Mouse (Mus musculus): ENCODE data around the gene Edn2. TPM values are rescaled to one million over a fixed set of nuclear protein-coding genes. Genes with fewer than 3 reads are reported as not detected.

Gene Edn2
- polyA plus RNA-seq, 1 experiment, result not detected

DNA sequence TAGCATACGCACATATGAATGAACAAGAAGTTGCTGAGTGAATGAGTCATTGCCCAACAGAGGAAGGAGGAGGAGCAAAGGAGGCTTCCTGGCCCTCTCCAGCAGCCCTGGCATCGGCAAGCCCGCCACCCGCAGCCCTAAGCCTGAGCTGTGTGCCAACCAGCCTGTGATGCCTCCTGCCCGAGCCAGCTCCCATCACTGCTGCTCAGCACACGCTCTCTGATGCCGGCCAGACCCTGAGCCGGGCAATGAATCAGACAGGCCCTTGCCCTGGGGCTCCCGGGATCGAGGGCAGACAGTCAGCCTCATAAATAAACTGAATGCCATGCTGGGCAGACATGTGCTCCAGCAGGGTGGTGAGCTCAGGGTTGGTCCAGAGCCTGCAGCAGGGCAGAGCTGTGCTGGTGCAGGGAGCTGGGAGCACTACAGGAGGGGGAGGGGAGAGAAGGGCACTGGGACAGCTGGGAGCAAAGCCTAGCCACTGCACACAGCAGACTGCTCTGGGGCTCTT is 27.7 kb downstream of the Edn2 start:
- no peak overlapping the region for H3K27ac ChIP-seq (ENCODE audit: insufficient read depth, low read depth, low read length)
- no peak for TF ChIP-seq CTCF (IDR thresholded peaks at IDR 0.05; ENCODE audit: insufficient read depth, low read depth, low read length)
- TF ChIP-seq POLR2A (IDR thresholded peaks at IDR 0.05; ENCODE audit: insufficient read depth, low read depth, low read length), result no peak

DNA sequence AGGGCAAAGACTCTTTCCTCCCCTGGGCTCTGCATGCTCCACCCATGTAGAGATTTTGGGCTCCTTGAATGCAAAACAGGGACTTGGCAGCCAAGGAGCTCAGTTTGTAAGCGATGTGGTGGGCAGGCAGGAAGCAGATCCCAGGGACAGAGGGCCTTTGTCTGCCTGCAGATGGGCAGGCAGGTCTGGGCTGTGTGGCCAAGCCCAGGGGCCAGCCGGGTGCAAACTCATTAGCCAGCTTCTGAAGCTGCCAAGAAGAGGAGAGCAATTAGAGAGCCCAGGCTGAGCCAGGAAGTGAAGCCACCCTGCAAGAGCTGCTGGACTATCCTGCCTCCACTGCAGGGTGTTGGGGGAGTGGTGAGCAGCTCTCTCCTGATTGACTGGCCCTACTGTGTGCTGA is 28.9 kb downstream of the Edn2 start:
- no peak overlapping the region for H3K4me3 ChIP-seq (ENCODE audit: insufficient read depth, low read depth, low read length)
- peaks cover 9% of the 10 kb centered on the region for H3K4me1 ChIP-seq (ENCODE audit: control insufficient read depth, insufficient read depth, low read length)
- no peak overlapping the region; the same call in 1 of the 2 replicates for H3K27ac ChIP-seq (ENCODE audit: insufficient read depth, low read depth, low read length)
- TF ChIP-seq POLR2A (IDR thresholded peaks at IDR 0.05; ENCODE audit: insufficient read depth, low read depth, low read length), result no peak
- TF ChIP-seq CTCF (IDR thresholded peaks at IDR 0.05; ENCODE audit: insufficient read depth, low read depth, low read length), result no peak
- 44% methylated on average over 2 of the region's 2 CpGs for WGBS

More for the DNA sequence above, 27.7 kb downstream of the Edn2 start:
- Histone ChIP-seq H3K4me1 (ENCODE audit: control insufficient read depth, insufficient read depth, low read length) (peaks cover 9% of the 10 kb centered on the region), H3K4me3 (ENCODE audit: insufficient read depth, low read depth, low read length) (no peak overlapping the region)
- 9% methylated on average over 10 of the region's 10 CpGs for WGBS

DNA sequence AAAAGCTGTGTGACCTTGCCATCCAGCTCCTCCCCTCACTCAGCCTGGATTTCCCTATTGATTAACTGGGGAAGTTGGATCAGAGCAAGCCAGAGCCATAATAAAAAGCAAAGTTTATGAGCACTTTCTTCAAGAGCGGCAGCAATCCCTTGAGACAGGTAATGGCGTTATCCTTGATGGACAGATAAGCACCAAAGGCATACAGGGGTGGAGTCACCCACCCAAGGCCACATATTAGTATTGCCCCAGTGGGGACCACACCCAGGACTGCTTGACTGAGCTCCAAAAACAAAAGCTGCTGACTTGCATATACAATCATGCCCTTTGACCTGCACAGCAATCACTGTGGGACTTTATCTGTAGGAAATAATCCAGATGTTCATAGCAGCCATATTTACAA is 31.0 kb downstream of the Edn2 start:
- no peak overlapping the region for H3K4me3 ChIP-seq (ENCODE audit: insufficient read depth, low read depth, low read length)
- TF ChIP-seq POLR2A (IDR thresholded peaks at IDR 0.05; ENCODE audit: insufficient read depth, low read depth, low read length), result no peak
- 98% methylated on average over 2 of the region's 2 CpGs for WGBS
- H3K4me1 ChIP-seq (ENCODE audit: control insufficient read depth, insufficient read depth, low read length), result peaks cover 9% of the 10 kb centered on the region
- no peak overlapping the region for H3K27ac ChIP-seq (ENCODE audit: insufficient read depth, low read depth, low read length)

DNA sequence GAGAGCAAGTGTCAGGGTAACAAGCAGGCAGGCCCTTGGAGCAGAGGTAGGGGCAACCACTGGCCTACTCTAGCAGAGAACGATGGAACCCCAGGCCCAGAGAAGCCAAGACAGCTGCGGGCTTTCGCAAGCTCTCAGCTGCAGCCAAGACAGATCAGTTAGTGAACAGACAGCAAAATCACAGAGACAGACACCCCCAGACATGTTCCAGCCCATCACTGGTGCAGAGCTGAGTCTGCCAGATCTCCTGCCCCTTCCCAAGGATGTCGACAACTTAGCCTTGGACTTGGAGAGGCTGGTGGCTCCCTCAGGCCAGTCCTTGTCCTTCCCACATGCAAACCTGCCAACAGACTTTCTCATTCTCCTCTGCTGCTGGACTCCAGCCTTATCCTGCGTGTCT is 33.0 kb downstream of the Edn2 start:
- Histone ChIP-seq H3K4me3 (ENCODE audit: insufficient read depth, low read depth, low read length) (no peak overlapping the region), H3K27ac (ENCODE audit: insufficient read depth, low read depth, low read length) (no peak overlapping the region), H3K4me1 (ENCODE audit: control insufficient read depth, insufficient read depth, low read length) (peaks cover 7% of the 10 kb centered on the region)
- WGBS, result 79% methylated on average over 5 of the region's 5 CpGs
- TF ChIP-seq CTCF (IDR thresholded peaks at IDR 0.05; ENCODE audit: insufficient read depth, low read depth, low read length) (no peak), POLR2A (IDR thresholded peaks at IDR 0.05; ENCODE audit: insufficient read depth, low read depth, low read length) (no peak)

DNA sequence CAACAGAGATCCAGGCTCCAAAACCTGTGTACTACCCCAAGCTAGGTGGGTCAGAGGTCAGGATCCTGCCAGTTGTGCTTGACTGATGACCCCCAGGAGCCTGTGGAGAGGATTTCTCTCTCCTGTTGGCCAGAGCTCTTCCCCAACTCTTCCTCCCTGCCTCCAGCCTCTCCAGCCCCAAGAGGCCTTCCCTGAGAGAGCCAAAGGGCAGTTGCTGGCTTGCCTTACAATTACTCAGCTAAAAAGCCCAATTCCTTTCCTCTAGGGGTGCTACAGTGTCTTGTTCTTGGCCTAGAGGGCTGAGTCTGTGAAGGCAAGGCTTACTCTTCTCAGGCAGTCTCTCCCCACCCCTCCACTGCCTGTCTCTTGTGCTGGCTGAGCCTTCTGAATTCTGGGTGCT is 34.0 kb downstream of the Edn2 start:
- no peak overlapping the region for H3K27ac ChIP-seq (ENCODE audit: insufficient read depth, low read depth, low read length)
- no peak overlapping the region for H3K4me3 ChIP-seq (ENCODE audit: insufficient read depth, low read depth, low read length)
- no peak for TF ChIP-seq CTCF (IDR thresholded peaks at IDR 0.05; ENCODE audit: insufficient read depth, low read depth, low read length)
- no peak for TF ChIP-seq POLR2A (IDR thresholded peaks at IDR 0.05; ENCODE audit: insufficient read depth, low read depth, low read length)
- H3K4me1 ChIP-seq (ENCODE audit: control insufficient read depth, insufficient read depth, low read length), result peaks cover 7% of the 10 kb centered on the region; the same call in 1 of the 2 replicates

DNA sequence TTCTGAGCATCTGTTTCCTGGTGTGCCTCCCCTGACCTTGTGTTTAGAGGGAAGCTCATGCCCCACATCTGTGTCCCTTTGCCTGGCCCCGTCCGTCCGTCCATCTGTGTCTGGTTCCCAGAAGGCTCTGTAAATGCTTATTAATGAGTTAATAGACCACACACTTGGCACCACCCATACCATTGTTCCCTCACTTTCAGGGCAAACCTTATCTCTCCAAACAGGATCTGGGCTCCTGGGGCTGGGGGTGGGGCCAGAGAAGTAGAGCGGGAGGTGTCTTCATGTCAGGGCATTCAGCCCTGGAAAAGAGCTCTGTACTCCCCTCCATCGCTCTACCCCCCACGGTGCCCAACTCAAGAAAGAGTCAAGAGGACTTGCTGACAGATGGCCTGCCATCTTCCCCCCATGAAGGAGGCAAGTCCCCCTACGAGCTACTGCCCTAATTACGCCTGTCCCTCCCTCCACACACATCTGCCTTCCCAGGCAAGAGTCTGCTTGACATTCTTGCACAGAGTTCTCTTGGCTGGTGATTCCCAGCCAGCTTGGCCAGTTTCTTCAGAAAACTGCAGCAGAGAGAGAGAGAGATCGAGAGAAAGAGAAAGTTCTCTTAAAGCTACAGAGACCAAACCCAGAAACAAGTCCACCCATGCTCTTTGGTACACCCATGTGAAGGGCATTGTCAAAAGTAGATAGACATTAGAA is 38.3 kb downstream of the Edn2 start:
- 56% methylated on average over 9 of the region's 9 CpGs for WGBS
- Histone ChIP-seq H3K4me3 (ENCODE audit: insufficient read depth, low read depth, low read length) (no peak overlapping the region), H3K27ac (ENCODE audit: insufficient read depth, low read depth, low read length) (no peak overlapping the region), H3K4me1 (ENCODE audit: control insufficient read depth, insufficient read depth, low read length) (peaks cover 7% of the 10 kb centered on the region; the same call in 1 of the 2 replicates)
- TF ChIP-seq CTCF (IDR thresholded peaks at IDR 0.05; ENCODE audit: insufficient read depth, low read depth, low read length), result no peak
- TF ChIP-seq POLR2A (IDR thresholded peaks at IDR 0.05; ENCODE audit: insufficient read depth, low read depth, low read length), result no peak

DNA sequence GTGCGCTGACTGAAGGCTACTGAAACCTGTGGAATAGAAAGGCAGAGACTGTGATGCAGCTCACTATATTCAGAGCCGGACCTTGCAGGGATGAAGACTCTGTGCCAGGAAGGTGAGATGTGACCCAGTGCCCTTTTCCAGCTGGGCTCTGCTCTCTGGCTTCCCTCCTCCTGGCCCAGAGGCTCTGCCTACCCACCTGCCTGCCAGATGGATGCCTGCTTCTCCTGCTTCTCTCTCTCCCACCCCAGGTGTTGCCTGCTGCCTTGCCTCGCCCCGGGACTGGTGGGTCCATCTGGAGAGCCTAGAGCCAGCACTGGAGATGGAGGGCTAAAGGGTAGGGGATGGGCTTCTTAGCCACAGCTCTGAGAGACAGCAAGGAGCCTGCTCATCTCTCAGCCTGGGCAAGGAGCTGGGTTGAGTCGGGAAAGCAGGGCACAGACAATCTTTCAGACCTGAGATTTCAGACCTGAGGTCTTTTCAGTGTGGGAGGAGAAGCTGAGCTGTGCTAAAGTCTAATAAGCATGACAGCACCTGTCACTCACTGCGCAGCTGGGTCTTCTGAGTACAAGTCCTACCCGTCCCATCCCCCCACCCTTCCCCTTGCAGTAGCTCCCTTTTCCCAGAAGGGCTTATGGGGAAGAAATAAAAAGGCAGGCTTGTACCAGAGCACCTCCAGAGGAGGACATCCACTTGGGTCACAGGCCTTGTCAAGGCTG is 39.7 kb downstream of the Edn2 start:
- H3K4me3 ChIP-seq (ENCODE audit: insufficient read depth, low read depth, low read length), result no peak overlapping the region
- H3K27ac ChIP-seq (ENCODE audit: insufficient read depth, low read depth, low read length), result no peak overlapping the region
- WGBS, result 92% methylated on average over 7 of the region's 7 CpGs
- peaks cover 7% of the 10 kb centered on the region; the same call in 1 of the 2 replicates for H3K4me1 ChIP-seq (ENCODE audit: control insufficient read depth, insufficient read depth, low read length)
- TF ChIP-seq POLR2A (IDR thresholded peaks at IDR 0.05; ENCODE audit: insufficient read depth, low read depth, low read length), result no peak
- no peak for TF ChIP-seq CTCF (IDR thresholded peaks at IDR 0.05; ENCODE audit: insufficient read depth, low read depth, low read length)

DNA sequence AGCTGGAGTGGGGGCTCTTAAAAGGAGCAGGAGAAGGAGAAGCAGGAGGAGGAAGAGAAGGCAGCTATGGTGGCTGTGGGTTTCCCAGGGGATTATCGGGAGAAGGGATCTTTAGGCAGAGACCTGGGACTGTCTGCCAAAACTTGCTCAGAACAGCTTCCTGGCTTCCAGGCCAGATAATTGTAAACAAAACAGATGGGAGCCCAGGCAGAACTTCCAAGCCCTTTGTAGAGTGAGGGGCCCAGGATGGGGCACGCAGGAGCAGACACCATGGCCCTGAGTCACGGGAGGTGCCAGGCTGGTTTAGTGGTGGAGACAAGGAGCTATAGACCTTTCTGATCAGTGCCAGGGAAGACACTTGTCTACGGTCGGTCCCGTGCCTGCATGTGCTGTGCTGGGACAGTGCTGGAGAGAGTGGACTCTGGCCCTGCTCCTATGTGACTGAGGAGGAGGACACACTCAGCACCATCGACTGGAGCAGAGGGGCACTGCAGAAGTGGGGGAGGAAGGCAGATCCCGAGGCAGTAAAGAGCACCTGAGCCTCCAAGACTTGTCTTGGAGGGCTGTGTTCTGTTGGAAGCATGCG is 43.4 kb downstream of the Edn2 start:
- H3K4me1 ChIP-seq (ENCODE audit: control insufficient read depth, insufficient read depth, low read length), result peaks cover under 1% of the 10 kb centered on the region; the same call in 1 of the 2 replicates
- TF ChIP-seq CTCF (IDR thresholded peaks at IDR 0.05; ENCODE audit: insufficient read depth, low read depth, low read length) (no peak), POLR2A (IDR thresholded peaks at IDR 0.05; ENCODE audit: insufficient read depth, low read depth, low read length) (no peak)
- WGBS, result 73% methylated on average over 9 of the region's 9 CpGs
- H3K4me3 ChIP-seq (ENCODE audit: insufficient read depth, low read depth, low read length), result no peak overlapping the region
- H3K27ac ChIP-seq (ENCODE audit: insufficient read depth, low read depth, low read length), result no peak overlapping the region

DNA sequence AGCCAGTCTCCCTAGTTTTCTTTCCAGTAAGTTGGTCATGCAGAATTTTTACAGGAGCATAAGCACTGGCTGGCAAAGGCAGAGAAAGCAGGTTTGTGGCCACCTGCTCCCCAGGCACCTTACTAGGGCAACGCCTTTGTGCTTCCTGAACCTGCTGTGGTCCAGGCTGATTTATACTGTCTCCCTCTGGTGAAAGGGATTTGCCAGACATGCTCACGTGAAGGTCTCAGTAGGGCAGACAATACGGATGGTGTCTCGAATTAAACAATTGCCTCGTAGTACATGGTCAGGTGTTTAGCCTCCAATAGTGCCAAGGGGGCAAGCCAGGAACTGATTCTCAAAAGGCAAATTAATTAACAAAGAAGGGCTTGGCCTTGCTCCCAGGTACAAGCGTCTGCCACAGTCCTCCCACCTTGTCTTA is 45.5 kb downstream of the Edn2 start:
- 76% methylated on average over 6 of the region's 6 CpGs for WGBS
- Histone ChIP-seq H3K27ac (ENCODE audit: insufficient read depth, low read depth, low read length) (no peak overlapping the region), H3K4me1 (ENCODE audit: control insufficient read depth, insufficient read depth, low read length) (no peaks in the 10 kb centered on the region), H3K4me3 (ENCODE audit: insufficient read depth, low read depth, low read length) (no peak overlapping the region)
- TF ChIP-seq POLR2A (IDR thresholded peaks at IDR 0.05; ENCODE audit: insufficient read depth, low read depth, low read length) (no peak), CTCF (IDR thresholded peaks at IDR 0.05; ENCODE audit: insufficient read depth, low read depth, low read length) (no peak)
